Mouse (Mus musculus): Measurements from ENCODE around the gene Zfp605.

GRCm38 (mm10) chr5:110140424-110140823 lies 30.5 kb downstream of the Zfp605 start:
- TF ChIP-seq CTCF (IDR thresholded peaks at IDR 0.05) (no peak), EP300 (IDR thresholded peaks at IDR 0.05) (no peak)

All from lung, postnatal 0 days (tissue).